Mouse (Mus musculus): ENCODE data around the gene Med7.

Gene Med7

DNA sequence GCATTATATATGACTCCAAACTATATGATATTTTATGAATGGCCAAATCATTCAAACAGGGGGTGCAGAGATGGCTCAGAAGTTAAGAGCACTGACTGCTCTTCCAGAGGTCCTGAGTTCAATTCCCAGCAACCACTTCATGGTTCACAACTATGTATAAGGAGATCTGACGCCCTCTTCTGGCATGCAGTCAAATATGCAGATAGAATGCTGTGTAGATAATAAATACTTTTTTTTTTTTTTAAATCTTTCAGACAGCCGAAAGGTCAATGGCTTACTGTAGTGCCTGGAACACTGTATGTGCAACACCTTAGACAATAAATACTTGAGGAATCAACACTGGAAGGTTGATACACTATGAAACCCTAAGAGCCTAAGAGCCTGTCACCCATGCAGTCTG, 6.6 kb upstream of the Med7 start:
- DNase-seq (ENCODE audit: low spot score), result no peak

DNA sequence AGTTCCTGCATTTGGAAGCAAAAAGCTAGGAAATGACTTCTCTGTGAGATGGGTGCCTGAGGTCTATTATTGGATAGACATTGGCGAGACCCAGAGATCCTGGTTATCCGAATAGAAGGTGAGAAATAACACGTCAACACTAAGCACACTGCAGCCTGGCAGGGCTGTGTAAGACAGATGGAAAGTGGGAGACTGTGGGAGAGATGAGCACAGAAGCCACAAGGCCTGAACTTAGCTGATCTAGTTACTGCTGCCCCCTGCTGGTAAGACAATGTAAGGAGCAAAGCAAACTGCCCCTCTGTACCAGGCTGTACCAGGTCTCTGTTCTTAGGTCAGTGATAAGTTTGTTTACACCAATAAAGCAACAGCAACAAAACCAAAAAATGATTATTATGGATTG, 5.6 kb upstream of the Med7 start:
- peak; percentile 81 for DNase-seq (ENCODE audit: low spot score)

DNA sequence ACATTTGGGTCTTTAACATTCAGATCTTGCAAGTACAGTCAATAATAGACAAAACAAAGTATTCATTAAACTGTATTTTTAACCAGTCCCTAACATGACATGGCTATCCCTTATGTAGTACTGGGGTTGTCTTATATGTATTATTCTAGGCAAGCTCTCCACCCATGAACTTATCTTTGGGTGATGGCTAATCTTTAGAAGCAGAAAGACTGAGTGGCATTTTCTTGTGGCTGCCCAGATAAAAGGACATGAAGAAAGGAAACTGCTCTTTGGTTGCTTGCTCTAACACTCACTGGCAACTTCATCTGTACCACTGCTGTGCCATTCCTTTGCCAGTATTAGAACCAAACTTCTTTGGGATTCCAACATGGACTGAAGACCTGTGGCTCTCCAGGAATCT, 1.4 kb upstream of the Med7 start:
- no peak for DNase-seq (ENCODE audit: low spot score)

DNA sequence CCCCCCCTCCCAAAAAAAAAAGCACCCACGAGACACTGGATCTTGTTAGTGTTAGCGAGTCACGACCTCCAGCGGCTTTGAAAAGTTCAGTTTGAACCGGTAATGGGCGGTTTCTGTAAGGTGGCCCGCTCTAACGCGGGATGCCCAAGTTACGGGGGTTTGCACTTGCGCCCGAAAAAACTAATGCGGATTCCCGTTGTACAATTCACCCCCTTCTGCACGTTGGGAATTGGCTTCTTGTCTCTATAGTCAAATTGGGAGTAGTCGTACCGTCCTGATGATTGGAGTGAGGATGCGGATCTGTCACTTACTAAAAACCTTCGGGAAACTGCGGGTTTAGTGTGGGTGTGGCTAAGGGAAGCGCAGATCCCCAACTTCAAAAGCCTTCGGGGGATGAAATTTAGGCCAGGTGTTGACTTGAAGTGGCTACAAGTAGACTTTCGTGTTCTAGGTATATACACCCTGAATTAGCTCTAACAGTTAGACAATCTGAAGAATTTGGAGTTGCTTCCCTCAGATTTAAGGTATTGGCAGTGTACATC, 805 bp downstream of the Med7 start:
- DNase-seq (ENCODE audit: low spot score), result no peak

DNA sequence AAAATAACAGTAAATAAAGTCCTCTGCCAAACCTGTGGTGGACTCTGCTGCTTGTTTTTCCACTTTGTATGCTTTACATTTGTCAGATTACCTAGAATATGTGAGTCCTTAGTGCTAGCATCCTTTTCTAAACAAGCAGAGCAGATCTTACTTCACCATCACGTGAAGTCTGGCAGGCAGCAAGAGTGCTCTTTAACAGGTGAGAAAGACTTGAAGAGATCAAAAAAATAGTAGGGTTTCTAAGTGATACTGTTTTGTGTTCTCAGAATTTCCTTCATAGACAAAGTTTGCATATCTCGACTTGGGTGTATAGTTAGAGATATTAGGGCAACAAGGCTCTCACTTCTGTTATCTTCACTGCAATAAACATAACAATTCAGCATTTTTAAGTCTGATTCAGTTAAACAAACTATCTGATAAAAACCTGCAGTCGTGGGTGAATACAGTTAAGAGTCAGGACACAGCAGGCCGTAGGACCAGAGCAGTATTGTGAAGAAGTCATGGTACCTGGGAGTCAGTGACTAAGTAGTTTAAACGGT, 2.3 kb downstream of the Med7 start:
- no peak for DNase-seq (ENCODE audit: low spot score)

DNA sequence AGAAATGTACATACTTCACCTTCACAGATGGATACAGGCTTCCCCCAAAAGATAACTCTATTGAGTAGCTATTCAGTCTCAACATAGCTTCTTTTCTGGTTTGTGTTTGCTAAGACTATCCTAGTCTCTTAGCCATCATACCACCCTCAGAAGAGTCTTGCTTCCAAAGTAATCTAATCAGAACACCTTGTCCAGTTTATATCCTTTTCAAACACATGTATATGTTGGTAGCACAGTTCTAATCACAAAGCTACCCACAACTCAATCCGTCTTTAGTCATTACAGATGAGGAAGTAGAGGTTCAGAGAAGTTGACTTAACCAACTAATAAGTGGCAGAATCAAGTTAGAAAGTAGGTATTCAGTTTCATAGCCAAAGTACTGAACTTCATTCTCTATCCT, 5.0 kb downstream of the Med7 start:
- no peak for DNase-seq (ENCODE audit: low spot score)

DNA sequence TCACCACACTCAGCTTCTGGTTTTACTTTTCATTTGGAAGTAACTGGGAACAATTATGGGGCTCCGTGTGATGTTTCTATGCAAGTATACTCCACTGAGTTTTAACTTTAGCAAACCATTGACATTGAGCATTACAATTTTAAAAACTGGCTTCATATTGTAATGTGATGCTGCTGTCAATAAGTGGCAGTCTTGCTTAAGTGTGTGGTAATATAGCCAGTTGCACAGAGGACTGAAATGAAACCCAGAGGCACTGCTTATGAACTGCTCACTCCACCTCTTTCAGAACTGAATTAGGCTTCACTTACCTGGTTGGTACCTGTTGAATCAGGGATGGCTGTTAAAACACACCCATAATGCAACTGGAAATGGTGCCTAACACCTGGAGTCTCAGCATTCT, 6.4 kb downstream of the Med7 start:
- no peak for DNase-seq (ENCODE audit: low spot score)

DNA sequence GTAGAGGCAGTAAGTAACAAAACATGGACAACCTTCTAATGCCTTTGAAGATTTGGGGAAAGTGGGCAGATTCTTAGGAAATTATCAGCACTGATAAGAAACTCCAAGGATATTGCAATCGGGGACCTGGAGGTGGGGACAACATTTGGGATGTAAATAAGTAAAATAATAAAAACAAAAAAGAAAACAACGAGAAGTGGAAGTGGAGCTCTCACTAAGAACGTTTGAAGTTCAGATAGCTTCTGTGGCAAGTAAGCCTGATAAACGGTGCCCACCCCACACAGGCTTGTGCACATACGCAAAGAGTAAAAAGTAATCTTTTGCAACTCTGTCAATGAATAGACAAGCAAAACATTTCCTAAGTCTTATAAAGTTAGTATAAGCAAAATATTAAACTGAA, 7.3 kb downstream of the Med7 start:
- DNase-seq (ENCODE audit: low spot score), result no peak

DNA sequence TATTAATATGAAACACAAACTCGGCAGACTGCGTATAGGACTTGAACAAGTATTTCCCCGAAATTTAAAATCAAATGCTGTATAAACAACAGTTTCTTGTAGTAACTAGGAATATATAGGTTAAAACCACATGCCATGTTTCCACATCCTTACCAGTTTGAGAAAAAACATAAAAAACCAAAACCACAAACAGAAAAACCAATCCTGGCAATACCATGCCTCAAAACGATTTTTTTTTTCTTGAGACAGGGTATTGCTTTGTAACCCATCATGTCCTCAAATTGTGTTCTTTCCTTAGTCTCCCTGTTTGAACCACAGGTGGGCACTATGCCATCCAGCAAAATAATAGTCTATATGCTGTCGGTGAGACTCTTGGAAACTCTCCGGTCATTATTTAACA, 9.4 kb downstream of the Med7 start:
- DNase-seq (ENCODE audit: low spot score), result no peak

DNA sequence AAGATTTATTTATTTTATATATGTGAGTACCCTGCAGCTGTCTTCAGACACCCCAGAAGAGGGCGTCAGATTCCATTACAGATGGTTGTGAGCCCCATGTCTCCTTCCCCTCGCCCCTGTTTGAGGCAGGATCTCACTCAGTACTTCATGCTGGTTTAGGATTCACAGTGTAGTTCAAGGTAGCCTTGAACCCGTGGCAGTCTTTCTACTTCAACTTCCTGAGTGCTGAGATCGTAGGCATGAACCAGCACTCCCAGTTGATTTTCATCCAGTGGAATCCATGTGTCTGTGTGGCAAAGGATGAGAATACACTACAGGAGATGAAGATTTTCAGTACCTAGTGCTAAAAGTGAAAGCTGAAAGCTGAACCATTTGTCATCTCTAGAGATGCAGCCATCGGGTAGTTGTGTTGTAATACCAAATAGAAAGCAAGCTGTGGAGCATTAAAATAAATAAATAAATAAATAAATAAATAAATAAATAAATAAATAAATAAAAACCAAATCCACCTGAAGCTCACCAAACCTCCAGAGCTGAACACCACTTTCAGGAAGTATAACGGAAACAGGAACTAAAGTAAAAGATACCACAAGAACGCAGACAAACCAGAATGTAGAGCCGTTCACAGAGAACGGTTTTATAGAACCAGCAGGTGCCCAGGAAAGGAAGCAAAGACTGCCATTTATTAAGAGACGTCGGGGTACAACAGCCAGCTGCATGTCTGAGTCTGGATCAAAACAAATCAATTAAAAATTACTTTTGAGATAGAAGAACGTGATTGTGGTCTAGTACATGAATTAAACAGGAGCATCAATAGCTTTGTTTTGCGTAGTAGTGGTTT, 11.1 kb downstream of the Med7 start:
- DNase-seq (ENCODE audit: low spot score), result no peak

DNA sequence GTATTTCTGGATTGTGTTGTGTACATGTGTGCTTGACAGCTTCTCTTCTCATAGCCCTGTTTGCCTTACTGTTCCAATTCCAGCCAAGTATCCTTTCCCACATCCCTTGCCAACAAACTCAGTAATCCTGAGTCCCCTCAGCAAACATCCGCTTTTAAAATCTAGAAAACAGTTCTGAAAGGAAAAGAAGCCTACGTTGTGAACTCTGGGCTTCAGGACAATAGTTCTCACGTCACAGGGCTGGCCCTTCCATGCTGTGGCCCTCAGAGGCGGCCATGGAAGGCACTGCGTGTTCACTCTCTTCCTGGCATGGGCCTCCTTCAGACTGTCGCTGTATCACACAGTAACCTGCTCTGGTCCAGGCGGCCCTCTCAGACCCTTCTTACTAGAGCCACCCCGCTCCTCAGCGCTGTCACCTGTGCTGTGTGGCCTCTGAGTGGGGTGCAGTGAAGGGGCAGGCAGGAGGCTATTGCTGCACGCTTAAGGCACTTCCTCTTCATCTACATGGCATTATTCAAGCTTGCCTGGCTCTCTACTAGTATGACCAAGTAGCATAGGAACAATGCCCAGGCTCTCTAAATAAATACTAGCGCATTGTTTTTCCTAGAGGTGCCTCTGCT, 12.8 kb downstream of the Med7 start:
- no peak for DNase-seq (ENCODE audit: low spot score)

DNA sequence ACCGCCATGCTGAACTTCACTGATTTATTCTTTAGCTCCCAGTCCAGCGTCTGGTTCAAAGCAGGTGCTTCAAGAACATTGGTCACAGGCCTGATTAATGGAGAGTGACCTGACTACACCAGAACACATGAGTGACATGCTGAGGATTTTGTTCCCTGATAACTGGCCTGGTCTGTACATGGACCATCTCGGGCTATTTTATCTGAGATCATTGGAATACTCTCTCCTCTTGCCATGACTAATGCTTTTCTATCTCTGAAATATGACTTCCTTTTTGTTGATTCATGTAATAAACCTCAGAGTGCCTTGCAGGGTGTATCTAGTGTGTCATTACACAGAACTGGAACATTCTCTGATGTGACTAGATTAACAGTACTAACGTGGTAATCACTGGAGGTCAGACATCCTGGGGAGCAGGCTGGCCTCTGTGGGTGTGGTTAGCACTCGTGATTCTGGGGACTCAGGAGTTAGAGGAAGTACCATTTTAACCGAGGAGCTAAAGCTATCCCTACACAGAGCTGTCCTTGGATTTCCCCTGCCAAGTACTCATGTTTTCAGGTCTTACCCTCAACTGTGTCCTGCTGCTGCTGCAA, 17.8 kb downstream of the Med7 start, which contains the start of gene Havcr2:
TSS of gene Havcr2 (plus strand) at position 483 of the 593 bp plus-strand sequence.
- no peak for DNase-seq (ENCODE audit: low spot score)

DNA sequence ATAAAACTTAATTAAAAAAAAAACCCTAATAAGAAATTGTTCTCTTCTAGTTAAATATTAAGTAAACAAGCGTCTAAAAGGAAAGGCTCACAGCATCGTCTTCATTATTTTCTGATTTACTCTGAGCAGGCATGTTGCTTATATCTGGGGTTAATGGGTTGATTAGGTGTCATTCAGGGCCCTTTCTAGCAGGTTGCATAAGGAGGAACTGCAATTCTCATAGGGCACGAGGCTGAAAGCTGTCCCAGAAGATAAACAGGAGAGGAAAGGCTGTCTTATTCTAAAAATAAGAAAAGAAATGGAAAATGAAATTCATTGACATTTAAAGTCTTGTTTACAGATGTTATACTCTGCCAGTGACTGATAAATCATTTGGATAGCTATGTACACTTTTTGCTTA, 23.2 kb downstream of the Med7 start:
- no peak for DNase-seq (ENCODE audit: low spot score)

DNA sequence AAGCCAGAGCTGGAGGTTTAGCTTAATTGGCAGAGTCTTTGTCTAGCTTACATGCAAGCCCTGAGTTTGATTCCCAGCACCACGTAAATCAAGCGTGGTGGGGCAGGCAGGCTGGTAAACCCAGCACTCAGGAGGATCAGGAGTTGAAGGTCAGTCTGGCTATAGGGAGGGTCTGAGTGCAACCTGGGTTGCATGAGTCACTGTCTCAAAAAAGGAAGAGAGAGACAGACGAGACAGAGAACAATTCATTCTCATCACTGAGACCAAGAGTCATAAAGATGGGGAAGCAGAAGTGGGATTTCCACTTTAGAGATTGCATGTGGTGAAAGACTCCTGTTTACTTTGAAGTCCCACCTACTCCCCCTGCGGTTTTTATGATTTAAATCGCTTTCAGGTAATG, 24.6 kb downstream of the Med7 start:
- no peak for DNase-seq (ENCODE audit: low spot score)

DNA sequence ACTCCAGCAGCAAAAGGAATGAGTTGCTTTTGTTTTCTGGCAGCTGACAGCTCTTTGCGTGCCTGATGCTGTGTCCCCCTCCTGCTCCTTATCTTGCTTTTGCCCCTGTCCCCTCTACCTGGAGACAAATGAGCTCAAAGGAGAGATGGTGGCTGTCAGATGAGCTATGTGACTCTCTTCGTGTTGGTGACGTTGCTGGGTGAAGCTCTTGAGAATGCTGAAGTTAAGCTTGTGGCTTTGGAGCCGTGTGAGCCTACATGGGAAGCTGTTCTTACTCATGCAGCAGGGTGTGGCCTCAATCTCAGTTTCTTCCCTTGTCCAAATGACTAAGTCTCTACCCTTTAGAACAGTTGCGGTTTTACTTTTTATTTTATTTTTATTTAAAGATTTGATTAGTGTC, 25.2 kb downstream of the Med7 start:
- DNase-seq (ENCODE audit: low spot score), result no peak

DNA sequence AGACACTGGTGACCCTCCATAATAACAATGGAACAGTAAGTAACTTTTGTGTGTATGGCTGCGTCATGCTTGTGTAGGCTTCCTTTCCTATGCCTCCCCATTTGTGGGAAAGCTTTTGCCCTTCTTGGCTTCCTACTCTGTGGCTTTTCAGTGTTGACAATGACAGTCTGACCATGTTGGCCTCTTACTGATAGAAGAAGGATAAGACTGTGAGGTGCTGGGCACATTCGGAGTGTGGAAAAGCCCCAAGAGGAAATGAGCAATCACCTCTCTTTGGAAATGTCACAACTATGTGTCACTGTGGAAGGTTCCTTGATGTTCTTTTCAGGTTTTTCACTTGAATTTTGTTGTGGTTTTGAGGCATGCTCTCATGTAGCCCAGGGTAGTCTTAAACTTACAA, 30.2 kb downstream of the Med7 start:
- DNase-seq (ENCODE audit: low spot score), result no peak

DNA sequence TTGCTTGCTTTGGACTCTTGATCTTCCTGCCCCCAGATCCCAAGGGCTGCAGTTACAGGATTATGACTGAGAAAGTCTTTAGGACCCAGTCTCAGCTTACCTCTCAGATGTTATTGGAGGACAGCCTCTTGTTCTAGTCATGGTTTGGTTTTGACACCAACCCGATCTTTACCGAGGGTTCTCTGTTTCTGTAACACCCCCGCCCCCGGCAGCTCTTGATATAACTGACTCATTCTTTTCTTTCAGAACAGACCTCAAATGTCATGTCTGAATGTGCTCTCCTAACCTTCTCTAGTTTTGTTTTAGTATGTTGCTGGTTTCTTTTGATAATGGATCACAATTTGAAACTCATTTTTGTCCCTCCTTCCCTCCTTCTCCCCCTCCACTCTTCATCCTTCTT, 37.5 kb downstream of the Med7 start:
- DNase-seq (ENCODE audit: low spot score), result no peak

DNA sequence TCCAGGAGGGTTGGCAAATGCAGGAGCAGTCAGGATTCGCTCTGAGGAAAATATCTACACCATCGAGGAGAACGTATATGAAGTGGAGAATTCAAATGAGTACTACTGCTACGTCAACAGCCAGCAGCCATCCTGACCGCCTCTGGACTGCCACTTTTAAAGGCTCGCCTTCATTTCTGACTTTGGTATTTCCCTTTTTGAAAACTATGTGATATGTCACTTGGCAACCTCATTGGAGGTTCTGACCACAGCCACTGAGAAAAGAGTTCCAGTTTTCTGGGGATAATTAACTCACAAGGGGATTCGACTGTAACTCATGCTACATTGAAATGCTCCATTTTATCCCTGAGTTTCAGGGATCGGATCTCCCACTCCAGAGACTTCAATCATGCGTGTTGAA, 42.6 kb downstream of the Med7 start:
- DNase-seq (ENCODE audit: low spot score), result no peak

DNA sequence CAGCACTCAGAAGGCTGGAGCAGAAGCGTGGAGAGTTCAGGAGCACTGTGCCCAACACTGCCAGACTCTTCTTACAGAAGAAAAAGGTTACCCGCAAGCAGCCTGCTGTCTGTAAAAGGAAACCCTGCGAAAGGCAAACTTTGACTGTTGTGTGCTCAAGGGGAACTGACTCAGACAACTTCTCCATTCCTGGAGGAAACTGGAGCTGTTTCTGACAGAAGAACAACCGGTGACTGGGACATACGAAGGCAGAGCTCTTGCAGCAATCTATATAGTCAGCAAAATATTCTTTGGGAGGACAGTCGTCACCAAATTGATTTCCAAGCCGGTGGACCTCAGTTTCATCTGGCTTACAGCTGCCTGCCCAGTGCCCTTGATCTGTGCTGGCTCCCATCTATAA, 43.8 kb downstream of the Med7 start:
- DNase-seq (ENCODE audit: low spot score), result peak; percentile 4

DNA sequence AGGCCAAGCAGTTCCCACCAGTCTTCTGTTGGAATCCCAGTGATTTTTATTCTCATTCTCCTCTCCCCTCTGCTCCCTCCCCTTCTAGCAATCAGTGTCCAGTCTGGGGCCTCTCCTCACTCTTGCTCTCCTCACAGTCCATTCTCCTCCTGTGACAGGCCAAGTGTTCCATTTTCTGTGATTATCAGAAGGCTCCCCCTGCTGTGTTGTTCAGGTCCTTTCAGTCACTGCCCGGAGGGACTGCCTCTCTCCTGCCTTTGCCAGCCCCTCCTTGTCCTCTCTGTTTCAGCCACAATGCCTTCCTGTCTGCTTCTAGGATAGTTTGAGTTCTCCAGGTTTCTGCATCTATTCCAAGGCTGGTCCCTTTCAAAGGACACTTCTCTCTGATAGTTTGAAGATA, 51.5 kb downstream of the Med7 start:
- no peak for DNase-seq (ENCODE audit: low spot score)

DNA sequence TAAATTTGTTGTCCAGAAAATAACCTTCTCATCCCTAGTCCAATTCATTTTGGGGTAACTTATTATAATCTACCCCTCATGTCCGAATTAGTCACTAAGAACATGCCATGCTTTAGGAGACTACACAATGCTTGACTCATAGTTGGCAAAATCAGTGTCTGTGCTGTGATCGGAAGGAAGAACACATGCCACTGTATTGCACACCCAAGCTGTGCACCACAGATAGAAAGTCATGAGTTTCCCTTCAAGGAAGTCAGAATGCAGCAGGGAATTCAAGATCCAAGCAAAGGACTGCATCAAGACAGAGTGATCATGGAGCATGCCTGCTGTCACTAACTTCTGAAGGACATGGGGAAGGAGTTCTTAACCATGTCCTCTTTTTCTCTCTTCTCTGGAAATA, 51.9 kb downstream of the Med7 start:
- no peak for DNase-seq (ENCODE audit: low spot score)
